Mouse (Mus musculus): Measurements from ENCODE around the gene Pom121.
"Not testable (repeated sequence)": the region's sequence is repeated elsewhere in the genome, so short reads cannot be mapped to it uniquely, and the experiment has no call there.

Gene Pom121

GRCm38 (mm10) chr5:135369196-135369595, 25.1 kb downstream of the Pom121 start:
- DNase-seq (ENCODE audit: low spot score in 2 of 2) = not testable (repeated sequence)

- no peak for DNase-seq (ENCODE audit: low spot score in 2 of 2)
Observed at GRCm38 (mm10) chr5:135368312-135368711, 26.0 kb downstream of the Pom121 start.

DNA sequence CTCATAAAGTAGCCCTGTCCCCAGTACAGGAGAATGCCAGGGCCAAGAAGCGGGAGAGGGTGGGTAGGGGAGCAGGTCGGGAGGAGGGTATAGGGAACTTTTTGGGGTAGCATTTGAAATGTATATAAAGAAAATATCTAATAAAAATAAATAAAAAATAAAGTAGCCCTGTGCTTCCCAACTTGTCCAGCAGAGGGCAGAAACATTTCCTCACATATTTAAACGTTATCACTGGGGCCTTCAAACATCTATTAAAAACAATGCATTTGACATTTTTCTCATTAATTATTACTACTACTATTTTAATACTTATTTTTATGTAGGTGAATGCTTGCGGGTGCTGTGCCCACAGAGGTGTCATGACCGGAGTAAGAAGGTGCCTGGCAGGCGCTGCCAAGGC, 26.5 kb downstream of the Pom121 start:
- DNase-seq (ENCODE audit: low spot score in 2 of 2) = no peak

- DNase-seq (ENCODE audit: low spot score in 2 of 2) = no peak
Observed at GRCm38 (mm10) chr5:135363540-135363939, 30.8 kb downstream of the Pom121 start.

- DNase-seq (ENCODE audit: low spot score in 2 of 2) = no peak
Observed at GRCm38 (mm10) chr5:135362572-135362971, 31.8 kb downstream of the Pom121 start.

DNA sequence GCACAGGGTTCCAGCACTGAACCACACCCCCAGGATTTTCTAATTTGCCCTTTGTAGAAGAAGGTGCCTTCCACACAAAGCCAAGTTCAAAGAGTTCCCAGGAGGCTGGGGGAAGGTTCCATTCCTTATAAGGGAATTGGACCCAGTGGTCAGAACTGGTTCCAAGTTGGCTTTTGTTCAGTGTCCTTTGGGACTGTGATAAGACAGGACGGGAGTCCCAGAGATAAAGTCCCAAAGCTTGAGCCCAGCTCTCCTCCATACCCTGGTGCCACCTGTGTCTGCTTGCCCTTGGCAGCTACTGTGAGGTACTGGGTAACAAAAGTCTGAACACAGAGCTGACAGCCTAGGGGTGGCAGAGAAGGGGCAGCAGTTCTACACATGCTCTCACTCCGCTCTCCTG, 34.6 kb downstream of the Pom121 start:
- DNase-seq (ENCODE audit: low spot score in 2 of 2) = no peak

GRCm38 (mm10) chr5:135357556-135357955, 36.8 kb downstream of the Pom121 start:
- DNase-seq (ENCODE audit: low spot score in 2 of 2) = peak; percentile 32 to 48

GRCm38 (mm10) chr5:135356090-135356489, 38.3 kb downstream of the Pom121 start:
- DNase-seq (ENCODE audit: low spot score in 2 of 2) = no peak

GRCm38 (mm10) chr5:135353564-135353963, 40.8 kb downstream of the Pom121 start:
- peak in 1 of 2 experiments; percentile 46 for DNase-seq (ENCODE audit: low spot score in 2 of 2)

GRCm38 (mm10) chr5:135352995-135353394, 41.4 kb downstream of the Pom121 start, which contains the start of gene Trim50:
TSS of gene Trim50 (plus strand) at chr5:135353295.
- no peak for DNase-seq (ENCODE audit: low spot score in 2 of 2)

DNA sequence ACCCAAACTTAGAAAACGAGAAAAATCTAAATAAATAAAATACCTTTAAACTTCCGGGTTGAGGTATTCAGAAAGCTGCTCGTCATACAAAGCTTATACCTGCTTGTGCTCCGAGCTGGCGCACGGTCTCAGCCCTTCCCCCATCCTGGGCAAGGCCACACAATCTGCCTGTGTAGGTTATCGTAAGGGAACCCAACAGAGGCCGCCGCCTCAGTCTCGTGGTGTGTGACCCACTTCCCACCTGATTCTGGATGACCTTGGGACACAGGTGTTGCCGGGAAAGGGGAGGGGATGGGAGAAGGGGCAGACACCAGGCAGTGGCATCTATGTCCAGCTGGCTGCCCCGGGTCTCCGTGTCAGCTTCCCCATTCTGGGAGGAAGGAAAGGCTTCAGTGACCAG, 42.7 kb downstream of the Pom121 start:
- no peak for DNase-seq (ENCODE audit: low spot score in 2 of 2)

GRCm38 (mm10) chr5:135349862-135350261, 44.5 kb downstream of the Pom121 start, which contains the start of gene Fkbp6:
TSS of gene Fkbp6 (minus strand) at chr5:135350044.
- DNase-seq (ENCODE audit: low spot score in 2 of 2) = no peak

- DNase-seq (ENCODE audit: low spot score in 2 of 2) = no peak
Observed at GRCm38 (mm10) chr5:135347511-135348011, 46.8 kb downstream of the Pom121 start.

GRCm38 (mm10) chr5:135346430-135346829, 47.9 kb downstream of the Pom121 start:
- no peak for DNase-seq (ENCODE audit: low spot score in 2 of 2)

DNA sequence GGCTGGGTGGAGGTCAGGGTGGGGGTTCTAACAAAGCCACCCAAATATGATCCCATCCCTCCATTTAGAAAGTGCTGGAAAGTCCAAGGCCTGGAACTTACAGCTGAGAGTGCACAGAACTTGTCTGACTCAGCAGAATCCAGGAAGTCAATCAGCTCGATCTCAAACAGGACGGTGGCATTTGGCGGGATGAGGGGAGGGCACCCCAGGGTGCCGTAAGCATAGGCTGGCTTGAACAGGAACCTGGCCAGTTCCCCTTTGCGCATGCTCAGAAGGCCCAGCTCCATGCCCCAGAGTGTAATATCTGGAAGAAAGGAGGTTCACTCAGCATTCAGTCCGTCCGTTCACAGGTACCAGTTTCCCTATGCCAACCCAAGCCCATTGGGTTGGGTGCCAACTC, 48.4 kb downstream of the Pom121 start:
- DNase-seq (ENCODE audit: low spot score in 2 of 2) = no peak

- no peak for DNase-seq (ENCODE audit: low spot score in 2 of 2)
Observed at GRCm38 (mm10) chr5:135337575-135337974, 56.8 kb downstream of the Pom121 start.

DNA sequence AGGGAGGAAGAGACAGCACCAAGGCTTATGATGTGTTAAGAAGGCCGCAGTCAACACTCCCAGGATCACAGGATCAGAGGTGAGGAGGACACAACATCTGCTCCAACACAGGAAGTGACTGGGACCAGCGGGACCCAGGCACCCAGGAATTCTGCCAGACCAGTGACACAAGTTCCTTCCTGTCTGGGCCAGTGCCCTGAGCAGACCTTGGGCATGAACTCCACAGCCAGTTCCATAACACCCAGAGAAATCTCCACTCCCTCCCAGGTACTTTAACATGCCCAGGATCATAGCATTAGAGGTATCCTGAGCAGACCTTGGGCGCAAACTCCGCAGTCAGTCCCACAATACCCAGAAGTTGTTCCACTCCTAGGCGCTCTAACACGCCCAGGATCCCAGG, 63.2 kb downstream of the Pom121 start:
- no peak for DNase-seq (ENCODE audit: low spot score in 2 of 2)

DNA sequence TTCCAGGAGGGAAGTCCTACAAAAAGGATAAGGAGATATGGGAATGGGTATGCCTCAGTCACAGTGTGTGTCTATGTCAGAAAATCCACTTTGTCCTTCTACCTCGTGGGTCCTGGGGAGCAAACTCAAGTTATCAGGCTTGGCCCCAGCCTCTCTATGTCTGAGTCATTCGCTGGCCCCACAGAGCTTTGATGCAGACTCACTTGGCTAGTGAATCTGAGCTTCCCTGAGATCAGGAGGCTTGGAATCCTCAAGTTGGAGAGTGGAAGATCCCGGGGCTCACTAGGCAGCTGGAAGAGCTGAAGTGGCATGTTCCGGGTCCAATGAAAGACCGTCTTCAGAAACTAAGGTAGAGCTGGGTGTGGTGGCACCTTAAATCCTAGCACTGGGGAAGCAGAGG, 64.1 kb downstream of the Pom121 start:
- DNase-seq (ENCODE audit: low spot score in 2 of 2) = no peak

- DNase-seq (ENCODE audit: low spot score in 2 of 2) = no peak
Observed at GRCm38 (mm10) chr5:135329471-135329870, 64.9 kb downstream of the Pom121 start.

Measured in spleen, postnatal 10 days (tissue).